Mouse (Mus musculus) cerebellum, adult 9-11 months (tissue): ENCODE measurements at regions not wholly inside any gene's neighbourhood (a gene's known extent, or its start where the extent isn't known, plus 50 kb on each side); places are given as distances from the start of the nearest gene placed in this dataset.

Experiments used
- DNase-seq: peaks from one replicate; pipeline ENCODE4 v3.0.0; 2022

DNA sequence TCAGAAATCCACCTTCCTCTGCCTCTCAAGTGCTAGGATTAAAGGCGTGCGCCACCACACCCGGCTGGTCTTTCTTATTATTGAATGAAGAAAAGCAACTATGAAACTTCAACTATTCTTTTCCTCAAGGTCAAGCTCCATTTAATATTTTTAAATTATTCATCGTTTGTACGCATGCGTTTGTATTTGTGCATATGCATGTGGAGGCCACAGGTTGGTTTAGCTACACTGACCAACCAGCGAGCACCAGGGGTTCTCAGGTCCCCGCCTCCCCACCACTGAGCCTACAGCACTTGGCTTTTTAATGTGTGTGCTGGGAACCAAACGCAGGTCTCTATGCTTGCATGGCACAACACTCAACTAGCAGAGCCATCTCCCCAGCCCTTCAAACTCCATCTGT is 51.0 kb upstream of the Tmem252 start:
- DNase-seq = no peak

GRCm38 (mm10) chr19:24622309-24622708 is 51.5 kb upstream of the Tmem252 start:
- DNase-seq = no peak

DNA sequence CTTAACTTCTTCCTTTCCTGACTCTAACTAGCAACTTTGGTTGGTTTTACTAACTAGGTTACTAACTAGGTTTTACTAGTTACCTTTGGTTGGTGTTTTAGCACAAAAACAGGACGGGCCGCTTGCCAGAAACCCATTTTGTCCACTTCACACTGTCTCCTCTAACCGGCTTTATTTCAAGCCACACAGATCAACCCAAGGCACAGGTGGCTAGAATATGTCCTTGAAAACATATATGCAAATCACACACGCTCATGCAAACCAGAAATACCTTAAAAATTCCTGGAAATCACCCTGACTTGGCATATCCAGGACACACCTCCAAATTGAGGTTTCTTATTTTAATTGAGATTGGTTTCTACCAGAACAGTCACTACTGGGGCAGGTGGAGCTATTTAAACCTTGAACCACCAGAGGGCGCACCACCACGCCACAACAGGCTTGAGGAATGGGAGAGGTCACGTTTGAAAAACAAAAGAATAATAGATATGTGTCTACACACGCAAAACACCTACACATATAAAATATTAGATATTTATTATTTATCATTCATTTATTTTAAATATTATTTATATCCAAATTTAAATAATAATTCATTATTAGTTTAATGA is 52.1 kb upstream of the Tmem252 start:
- peak; percentile 52 for DNase-seq

DNA sequence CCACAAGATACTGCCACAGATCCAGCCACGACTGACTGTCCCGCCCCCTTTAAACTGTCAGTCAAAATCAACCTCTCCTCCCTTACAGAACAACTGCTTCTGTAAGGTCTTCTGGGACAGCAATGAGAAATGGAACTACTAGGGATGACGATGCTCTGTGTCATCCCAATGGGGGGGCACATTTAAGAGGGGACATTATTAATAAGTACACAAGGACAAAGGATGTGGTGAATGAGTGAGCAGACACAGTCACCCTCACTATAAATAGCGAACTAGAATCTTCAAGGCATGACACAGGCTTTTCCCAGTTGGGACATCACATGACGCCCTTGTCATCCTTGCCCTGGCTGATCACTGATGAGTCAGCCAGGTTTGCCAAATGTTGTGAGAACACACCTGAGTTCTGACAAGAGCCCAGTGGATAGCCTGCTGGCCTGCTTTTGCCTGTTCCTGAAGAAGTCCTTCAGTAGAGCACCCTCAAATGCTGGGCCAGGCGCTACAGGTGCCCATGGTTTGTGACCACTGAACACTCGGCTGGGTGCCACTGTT is 58.0 kb upstream of the Tmem252 start:
- no peak for DNase-seq

DNA sequence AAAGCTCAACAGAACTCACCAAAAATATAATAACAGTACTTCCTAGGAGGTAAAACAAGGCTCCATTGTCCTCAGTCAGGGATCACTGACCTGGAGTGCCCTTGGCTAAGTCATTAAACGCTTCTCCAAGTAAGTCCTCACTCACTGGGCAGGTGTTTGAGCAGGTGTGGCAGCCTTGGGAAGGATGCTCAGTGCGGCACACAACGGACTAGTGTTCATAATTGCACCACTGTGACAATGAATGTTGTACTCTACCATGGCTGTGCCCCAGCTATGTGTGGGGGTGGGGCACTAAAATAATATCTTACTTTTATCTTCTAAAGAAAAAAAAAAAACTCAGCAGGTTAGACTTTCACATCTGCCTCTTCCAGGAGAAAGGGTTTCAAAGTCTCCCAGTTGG is 52.2 kb upstream of the Pip5k1b start:
- DNase-seq = no peak

DNA sequence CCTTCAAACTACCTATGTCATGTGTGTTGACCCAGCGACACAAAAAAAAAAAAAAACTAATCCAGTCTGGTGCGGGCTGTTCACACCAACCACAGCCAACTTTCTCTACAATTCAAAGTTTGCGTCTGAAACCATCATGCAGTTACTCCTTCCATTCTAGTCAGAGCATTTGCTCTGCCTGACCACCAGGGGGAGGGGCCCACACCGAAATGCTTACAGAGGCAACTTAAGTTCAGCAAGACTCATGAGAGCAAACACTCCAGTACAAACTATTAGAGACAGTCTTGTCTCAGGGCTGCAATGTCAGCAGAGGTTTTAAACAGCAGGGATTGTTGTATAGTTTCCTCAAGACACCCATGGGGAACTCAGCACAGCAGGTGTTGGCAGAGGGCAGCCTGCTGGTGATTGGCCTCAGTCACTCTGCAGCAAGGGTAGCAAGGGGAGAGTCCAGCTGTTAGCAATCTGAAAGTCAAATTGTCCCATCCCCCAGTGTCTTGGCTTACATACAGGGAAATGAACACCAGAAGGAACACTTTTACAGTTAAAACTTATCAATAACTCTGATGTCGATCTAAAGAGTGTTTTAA is 50.8 kb upstream of the Pip5k1b start:
- DNase-seq = no peak
